Mouse (Mus musculus): ENCODE measurements at regions not wholly inside any gene's neighbourhood (a gene's known extent, or its start where the extent isn't known, plus 50 kb on each side); places are given as distances from the start of the nearest gene placed in this dataset.

DNA sequence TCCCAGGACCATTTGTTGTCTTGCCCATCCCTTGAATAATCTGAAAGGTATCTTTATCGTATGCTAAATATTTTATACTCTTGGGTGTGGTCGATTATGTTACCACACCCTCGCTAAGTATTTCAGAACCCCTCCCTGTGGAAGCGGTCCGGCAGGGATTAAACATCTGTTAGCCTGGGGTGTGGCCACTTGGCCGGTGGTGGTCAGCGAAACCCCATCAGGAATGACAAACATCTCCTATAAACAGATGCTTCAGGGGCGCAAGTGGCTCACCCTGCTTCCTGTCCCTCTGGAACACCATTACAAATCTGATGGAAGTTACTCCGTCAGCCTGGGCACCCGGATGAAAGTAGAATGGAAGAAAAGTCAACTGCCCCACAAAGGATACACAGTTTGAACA lies 119.8 kb upstream of the Dyrk2 start:
- TF ChIP-seq ZNF384 (IDR thresholded peaks at IDR 0.05; ENCODE audit: low read depth, low read length) (no peak), CHD2 (IDR thresholded peaks at IDR 0.05; ENCODE audit: low read depth, low read length) (no peak), MAFK (IDR thresholded peaks at IDR 0.05; ENCODE audit: insufficient read depth, low read depth, low read length) (no peak), ZC3H11A (IDR thresholded peaks at IDR 0.05; ENCODE audit: borderline replicate concordance, low read depth, low read length) (no peak), HCFC1 (IDR thresholded peaks at IDR 0.05; ENCODE audit: borderline replicate concordance, insufficient read depth, low read length) (no peak)

Data from ES-E14 (cell line).